Mouse (Mus musculus) kidney, embryonic 15.5 days (tissue): Measurements from ENCODE around the gene Stard3. TPM values are rescaled to one million over a fixed set of nuclear protein-coding genes. Genes with fewer than 3 reads are reported as not detected.

Experiments used
- ATAC-seq: fragments of 200-750 bp; cut with Nextera tagmentation; replicated peaks from 2 replicates; pipeline ENCODE4 v1.8.0; 2017; ENCODE audit warnings: moderate TSS enrichment; ENCODE audit not compliant: low FRiP score
- H3K27ac ChIP-seq: fragments of 300-500 bp; sonication (generic); 2 replicates; pipeline ENCODE4 v1.5.1; 2015; ENCODE audit warnings: mild to moderate bottlenecking, inconsistent platforms
- H3K27me3 ChIP-seq: fragments of 300-500 bp; sonication (generic); 2 replicates; pipeline ENCODE4 v1.6.1; 2015; ENCODE audit warnings: inconsistent platforms
- H3K36me3 ChIP-seq: fragments of 300-500 bp; sonication (generic); 2 replicates; pipeline ENCODE4 v1.6.1; 2015; ENCODE audit warnings: inconsistent platforms
- H3K4me1 ChIP-seq: fragments of 300-500 bp; sonication (generic); 2 replicates; pipeline ENCODE4 v1.6.1; 2015; ENCODE audit warnings: inconsistent platforms
- H3K4me2 ChIP-seq: fragments of 300-500 bp; sonication (generic); 2 replicates; pipeline ENCODE4 v1.6.1; 2015; ENCODE audit warnings: moderate library complexity, mild to moderate bottlenecking, inconsistent platforms
- H3K4me3 ChIP-seq: fragments of 300-500 bp; sonication (generic); replicated peaks from 2 replicates; pipeline ENCODE4 v1.5.1; 2015; ENCODE audit warnings: mild to moderate bottlenecking, inconsistent platforms
- H3K9ac ChIP-seq: fragments of 300-500 bp; sonication (generic); 2 replicates; pipeline ENCODE4 v1.6.1; 2015; ENCODE audit warnings: mild to moderate bottlenecking, inconsistent platforms
- H3K9me3 ChIP-seq: fragments of 300-500 bp; sonication (generic); replicated peaks from 2 replicates; pipeline ENCODE4 v1.6.1; 2016; ENCODE audit warnings: inconsistent platforms
- WGBS: fragments of 180-500 bp; shearing (Covaris S2); methylation state at CpG from one replicate; pipeline ENCODE4 v1.1.7; 2015; ENCODE audit warnings: mixed read lengths; 5-methylcytosine and 5-hydroxymethylcytosine counted together
- polyA plus RNA-seq: library from polyadenylated mRNA; unstranded; fragments of >200 nt; fragmentation: Nextera tagmentation; extraction: Ambion mirVana; gene quantifications from 2 replicates; pipeline ENCODE4 v1.2.1, GENCODE M21; 2015

Stard3 gene
- polyA plus RNA-seq, 1 experiment from 2014 or later = 53.1 TPM

DNA sequence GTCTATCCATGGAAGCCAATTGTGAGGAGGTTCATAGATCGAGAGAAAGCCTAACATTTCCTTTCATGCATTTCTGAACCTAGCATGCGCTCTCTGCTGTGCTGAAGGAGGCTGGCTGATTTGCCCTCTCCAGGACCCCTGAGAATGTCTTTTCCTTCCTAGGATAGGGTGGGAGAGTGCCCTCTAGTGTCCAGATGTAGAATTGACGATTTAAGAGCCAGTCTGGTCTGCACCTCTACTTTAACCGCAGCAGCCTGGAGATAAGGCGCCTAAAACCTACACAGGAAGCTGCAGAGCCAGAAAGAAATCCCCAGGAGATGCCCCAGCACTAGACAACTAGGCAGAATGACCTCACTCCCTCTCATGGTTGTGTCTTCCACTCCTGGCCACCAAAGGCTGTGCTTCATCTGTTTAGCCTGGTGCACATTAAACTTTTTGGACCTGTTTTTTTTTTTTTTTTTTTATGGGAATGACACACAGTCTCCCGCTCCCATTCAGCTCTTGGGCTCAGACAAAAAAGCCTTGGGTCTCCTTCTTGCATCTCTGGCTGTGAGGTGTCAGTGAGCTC is 2.4 kb upstream of the Stard3 start:
- no peak for ATAC-seq

DNA sequence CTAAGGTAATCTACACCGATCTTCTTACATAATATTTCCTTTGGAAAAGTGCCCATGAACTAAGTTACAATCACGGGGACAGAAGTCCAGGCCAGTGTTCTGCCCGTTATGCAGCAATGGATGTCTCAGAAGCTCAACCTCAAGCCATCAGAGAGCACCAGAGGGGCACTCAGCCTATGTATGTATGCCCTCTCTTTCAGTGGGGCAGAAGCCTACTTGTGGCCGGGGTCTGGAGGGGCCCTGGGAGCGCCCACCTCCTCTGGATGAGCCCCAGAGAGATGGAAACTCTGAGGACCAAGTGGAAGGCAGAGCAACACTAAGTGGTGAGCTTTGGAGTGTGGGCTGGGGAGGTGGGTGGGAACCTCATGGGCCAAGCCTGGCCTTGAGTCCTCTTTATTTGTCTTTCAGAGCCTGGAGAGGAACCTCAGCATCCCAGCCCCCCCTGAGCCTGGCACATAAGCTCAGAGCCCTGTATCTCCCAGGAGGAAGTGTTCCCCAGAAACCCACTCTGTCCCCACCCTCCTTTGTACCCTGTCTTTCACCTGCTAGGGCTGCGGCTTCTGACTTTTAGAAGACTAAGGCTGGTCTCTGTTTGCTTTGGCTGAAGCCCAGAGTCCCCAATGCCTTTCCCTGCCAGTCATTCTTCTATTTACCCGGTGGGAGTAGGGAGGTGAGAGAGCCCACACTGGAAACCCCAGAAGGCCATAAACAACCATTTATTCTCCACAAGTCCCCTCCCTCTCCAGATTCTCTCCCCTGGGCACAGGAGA is 1.4 kb upstream of the Stard3 start:
- Histone ChIP-seq H3K27me3 (peaks cover 30% of the 10 kb centered on the region), H3K4me1 (peaks cover 64% of the 10 kb centered on the region), H3K9ac (0 out of 2 replicates have a peak overlapping the region, but pooled peaks have one; percentile 42), H3K9me3 (no peaks in the 10 kb centered on the region), H3K27ac (peak overlapping the region; percentile 96), H3K4me2 (peak overlapping the region; percentile 81), H3K4me3 (peak overlapping the region; percentile 73; the same call in 1 of the 2 replicates), H3K36me3 (no peaks in the 10 kb centered on the region)
- ATAC-seq = no peak
- WGBS = 61% methylated on average over 7 of the region's 7 CpGs

More for the DNA sequence above, 2.4 kb upstream of the Stard3 start:
- Histone ChIP-seq H3K27ac (no peak overlapping the region), H3K4me3 (no peak overlapping the region), H3K4me1 (peaks cover 55% of the 10 kb centered on the region), H3K9me3 (no peaks in the 10 kb centered on the region), H3K9ac (no peak overlapping the region), H3K36me3 (no peaks in the 10 kb centered on the region), H3K4me2 (no peak overlapping the region), H3K27me3 (peaks cover 39% of the 10 kb centered on the region)
- WGBS = 9% methylated on average over 6 of the region's 6 CpGs

DNA sequence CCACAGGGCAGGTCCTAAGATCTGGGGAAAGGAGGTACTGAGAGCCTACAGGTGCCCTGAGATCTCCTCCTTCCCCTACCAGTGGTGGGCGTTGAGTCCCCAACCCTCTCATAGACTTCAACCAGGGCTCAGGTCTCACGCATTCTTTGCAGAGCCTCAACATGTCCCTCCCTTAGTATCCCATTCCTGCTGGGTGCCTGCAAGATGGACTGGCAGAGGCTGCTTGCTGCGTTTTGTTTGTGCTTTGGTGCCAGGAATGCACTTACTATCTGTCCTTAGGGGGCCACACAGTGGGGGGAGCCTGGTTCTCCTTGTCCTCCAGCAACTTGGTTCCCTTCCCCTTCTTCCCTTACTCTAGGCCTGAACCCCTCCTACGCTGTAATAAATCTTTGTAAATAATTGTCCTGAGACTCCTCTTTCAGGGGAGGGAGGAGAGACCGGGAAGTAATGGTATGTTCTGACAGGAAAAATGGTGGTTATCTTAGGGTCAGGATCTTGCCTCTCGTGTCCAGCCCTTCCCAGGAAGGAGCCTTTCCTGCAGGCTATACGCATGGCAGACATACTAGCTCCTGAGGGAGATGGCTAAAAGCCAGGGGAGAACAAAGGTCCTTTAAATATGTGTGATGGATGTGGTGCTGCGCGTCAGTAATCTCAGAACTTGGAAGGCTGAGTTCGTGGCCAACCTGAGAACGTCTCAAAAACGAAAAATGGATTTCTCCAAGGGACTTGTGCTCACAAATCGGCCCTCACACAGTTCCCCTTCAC is 590 bp upstream of the Stard3 start:
- Histone ChIP-seq H3K9me3 (no peaks in the 10 kb centered on the region), H3K4me3 (peak overlapping the region; percentile 73), H3K27me3 (peaks cover 22% of the 10 kb centered on the region), H3K9ac (peak overlapping the region; percentile 42), H3K27ac (peak overlapping the region; percentile 96), H3K4me1 (peaks cover 71% of the 10 kb centered on the region), H3K4me2 (peak overlapping the region; percentile 81), H3K36me3 (no peaks in the 10 kb centered on the region)
- WGBS = 6% methylated on average over 13 of the region's 13 CpGs
- ATAC-seq = 0 out of 2 replicates have a peak, but pooled peaks have one; percentile 21

- peaks cover 55% of the 10 kb centered on the region for H3K4me1 ChIP-seq
- H3K4me3 ChIP-seq = no peak overlapping the region
- H3K36me3 ChIP-seq = no peaks in the 10 kb centered on the region
- H3K27me3 ChIP-seq = no peaks in the 10 kb centered on the region
- ATAC-seq = no peak
- H3K9ac ChIP-seq = no peak overlapping the region
- H3K27ac ChIP-seq = peak overlapping the region; percentile 72
- 48% methylated on average over 9 of the region's 9 CpGs for WGBS
- no peaks in the 10 kb centered on the region for H3K9me3 ChIP-seq
- H3K4me2 ChIP-seq = peak overlapping the region; percentile 81
These were observed 2.8 kb downstream of the Stard3 start for GRCm38 (mm10) chr11:98360866-98361521.

DNA sequence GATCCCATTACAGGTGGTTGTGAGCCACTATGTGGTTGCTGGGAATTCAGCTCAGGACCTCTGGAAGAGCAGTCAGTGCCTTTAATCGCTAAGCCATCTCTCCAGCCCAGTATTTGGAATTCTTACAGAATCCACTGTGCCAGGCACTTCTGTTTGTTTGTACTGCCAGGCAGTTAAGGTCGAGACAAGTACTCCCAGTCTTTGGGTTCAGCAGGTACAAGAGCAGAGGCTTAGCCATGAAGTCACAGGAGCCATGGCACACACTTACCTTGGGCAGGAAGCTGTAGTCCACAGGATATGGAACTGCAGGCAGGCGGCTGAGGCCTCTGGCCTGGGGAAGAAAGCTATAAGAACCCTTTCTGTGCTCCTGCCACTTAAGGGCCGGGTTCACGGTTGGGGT is 5.6 kb downstream of the Stard3 start:
- no peak overlapping the region for H3K27ac ChIP-seq
- WGBS = 82% methylated on average over 5 of the region's 5 CpGs
- H3K9ac ChIP-seq = no peak overlapping the region
- ATAC-seq = no peak
- no peaks in the 10 kb centered on the region for H3K36me3 ChIP-seq
- no peak overlapping the region for H3K4me2 ChIP-seq
- no peaks in the 10 kb centered on the region for H3K27me3 ChIP-seq
- peaks cover 42% of the 10 kb centered on the region for H3K4me1 ChIP-seq
- H3K9me3 ChIP-seq = no peaks in the 10 kb centered on the region
- H3K4me3 ChIP-seq = no peak overlapping the region

GRCm38 (mm10) chr11:98364410-98364809 is 6.2 kb downstream of the Stard3 start:
- Histone ChIP-seq H3K9ac (no peak overlapping the region), H3K9me3 (no peaks in the 10 kb centered on the region), H3K4me1 (peaks cover 36% of the 10 kb centered on the region), H3K27me3 (no peaks in the 10 kb centered on the region), H3K36me3 (no peaks in the 10 kb centered on the region), H3K4me3 (no peak overlapping the region), H3K27ac (no peak overlapping the region), H3K4me2 (no peak overlapping the region)
- no peak for ATAC-seq
- WGBS = 98% methylated on average over 5 of the region's 5 CpGs

DNA sequence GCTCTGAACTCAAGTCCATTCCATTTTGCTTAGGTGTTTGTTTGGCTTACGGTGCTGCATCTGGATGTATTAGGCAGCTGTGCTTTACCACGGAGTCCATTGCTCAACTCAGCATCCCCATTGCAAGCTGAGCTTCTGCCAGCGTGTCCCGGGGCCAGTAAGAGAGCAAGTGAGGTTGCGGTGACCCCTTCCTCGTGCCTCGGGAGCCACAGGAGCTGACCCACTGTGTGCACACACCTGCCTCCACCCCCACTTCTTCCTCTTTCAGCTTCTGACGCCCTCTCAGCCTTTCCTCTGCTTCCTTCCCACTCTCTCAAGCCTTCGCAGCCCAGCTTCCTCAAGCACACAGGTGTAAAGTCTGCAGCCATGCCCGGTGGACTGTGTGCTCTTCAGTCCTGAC is 8.1 kb downstream of the Stard3 start:
- Histone ChIP-seq H3K4me2 (no peak overlapping the region), H3K27me3 (no peaks in the 10 kb centered on the region), H3K9me3 (no peaks in the 10 kb centered on the region), H3K4me1 (peaks cover 17% of the 10 kb centered on the region), H3K9ac (no peak overlapping the region), H3K4me3 (no peak overlapping the region), H3K27ac (no peak overlapping the region), H3K36me3 (no peaks in the 10 kb centered on the region)
- no peak for ATAC-seq
- WGBS = 76% methylated on average over 10 of the region's 10 CpGs

DNA sequence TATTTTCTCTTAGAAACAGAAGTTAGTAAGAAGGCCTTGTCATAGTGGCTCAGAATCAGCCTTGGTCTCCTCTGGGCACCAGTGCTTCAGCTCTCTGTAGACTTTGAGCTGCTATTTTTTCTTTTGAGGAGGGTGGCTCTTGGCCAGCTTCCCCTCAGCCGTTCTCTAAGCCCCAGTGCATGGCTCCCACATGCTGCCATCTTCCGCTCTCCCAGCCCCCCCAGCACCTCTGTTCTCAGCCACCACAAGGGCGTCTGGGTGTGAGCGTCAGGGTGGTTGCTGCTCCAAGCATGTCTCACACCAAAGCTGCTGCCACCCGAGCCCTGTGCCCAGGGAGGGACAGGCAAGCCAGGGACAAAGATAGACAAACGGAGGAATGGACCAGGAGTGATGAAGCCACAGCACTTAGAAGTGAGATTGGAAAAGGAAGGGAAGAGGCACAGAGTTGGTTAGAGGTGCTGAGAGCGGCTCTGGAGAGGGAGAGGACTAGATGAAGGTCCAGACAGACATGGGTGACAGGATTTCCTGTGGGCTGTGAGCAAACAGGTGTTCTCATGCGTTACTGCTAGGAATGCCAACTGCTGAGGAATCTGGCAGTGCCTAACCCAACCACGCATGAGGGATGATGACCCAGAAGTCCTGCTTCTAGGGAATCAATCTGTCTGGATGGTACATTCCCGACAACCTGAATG is 9.1 kb downstream of the Stard3 start:
- Histone ChIP-seq H3K9me3 (no peaks in the 10 kb centered on the region), H3K27me3 (no peaks in the 10 kb centered on the region), H3K4me2 (no peak overlapping the region), H3K9ac (no peak overlapping the region), H3K36me3 (no peaks in the 10 kb centered on the region), H3K4me1 (peaks cover 17% of the 10 kb centered on the region), H3K4me3 (no peak overlapping the region), H3K27ac (0 out of 2 replicates have a peak overlapping the region, but pooled peaks have one; percentile 32)
- WGBS = 75% methylated on average over 10 of the region's 10 CpGs
- ATAC-seq = no peak

DNA sequence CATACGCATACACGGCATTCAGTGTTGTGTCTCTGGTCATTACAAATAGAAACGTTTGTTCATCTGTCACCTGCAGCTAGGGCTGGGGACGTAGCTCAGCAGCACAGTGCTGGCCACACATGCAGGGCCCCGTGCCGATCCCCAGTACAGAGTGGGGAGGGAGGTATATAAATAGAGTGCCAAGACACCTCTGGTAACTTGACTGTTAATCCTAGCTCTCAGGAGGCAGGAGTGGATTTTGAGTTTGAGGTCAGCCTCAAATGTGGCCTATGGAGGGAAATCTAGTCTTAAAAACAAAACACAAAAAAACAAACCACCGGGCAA is 9.7 kb downstream of the Stard3 start:
- no peaks in the 10 kb centered on the region for H3K27me3 ChIP-seq
- peaks cover 15% of the 10 kb centered on the region for H3K4me1 ChIP-seq
- H3K36me3 ChIP-seq = no peaks in the 10 kb centered on the region
- H3K9me3 ChIP-seq = no peaks in the 10 kb centered on the region
- H3K27ac ChIP-seq = no peak overlapping the region
- H3K4me3 ChIP-seq = no peak overlapping the region
- no peak overlapping the region for H3K9ac ChIP-seq
- H3K4me2 ChIP-seq = no peak overlapping the region
- no peak for ATAC-seq
- 78% methylated on average over 7 of the region's 7 CpGs for WGBS

DNA sequence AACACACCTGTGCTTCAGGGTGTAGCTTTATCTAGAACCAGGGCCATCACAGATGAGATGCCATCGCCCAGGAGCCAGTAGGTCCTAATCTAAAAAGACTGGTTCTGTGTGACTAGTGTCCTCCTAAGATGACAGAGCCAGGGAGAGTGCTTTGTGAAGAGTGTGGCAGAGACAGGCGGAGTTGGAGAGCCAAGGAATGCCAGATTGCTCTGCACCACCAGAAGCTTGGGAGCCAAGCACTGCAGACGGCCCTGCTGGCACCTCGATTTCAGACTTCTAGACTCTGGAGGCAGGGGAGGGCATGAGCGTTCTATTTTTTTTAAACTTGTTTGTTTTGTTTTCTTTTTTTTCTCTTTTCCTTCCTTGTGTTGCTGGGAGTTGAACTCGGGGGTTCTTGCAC is 11.2 kb downstream of the Stard3 start:
- H3K4me1 ChIP-seq = peaks cover 15% of the 10 kb centered on the region
- ATAC-seq = no peak
- H3K27me3 ChIP-seq = no peaks in the 10 kb centered on the region
- no peak overlapping the region for H3K9ac ChIP-seq
- H3K27ac ChIP-seq = no peak overlapping the region
- no peak overlapping the region for H3K4me3 ChIP-seq
- H3K4me2 ChIP-seq = no peak overlapping the region
- H3K36me3 ChIP-seq = peaks cover 9% of the 10 kb centered on the region; the same call in 1 of the 2 replicates
- H3K9me3 ChIP-seq = no peaks in the 10 kb centered on the region
- 79% methylated on average over 6 of the region's 6 CpGs for WGBS

DNA sequence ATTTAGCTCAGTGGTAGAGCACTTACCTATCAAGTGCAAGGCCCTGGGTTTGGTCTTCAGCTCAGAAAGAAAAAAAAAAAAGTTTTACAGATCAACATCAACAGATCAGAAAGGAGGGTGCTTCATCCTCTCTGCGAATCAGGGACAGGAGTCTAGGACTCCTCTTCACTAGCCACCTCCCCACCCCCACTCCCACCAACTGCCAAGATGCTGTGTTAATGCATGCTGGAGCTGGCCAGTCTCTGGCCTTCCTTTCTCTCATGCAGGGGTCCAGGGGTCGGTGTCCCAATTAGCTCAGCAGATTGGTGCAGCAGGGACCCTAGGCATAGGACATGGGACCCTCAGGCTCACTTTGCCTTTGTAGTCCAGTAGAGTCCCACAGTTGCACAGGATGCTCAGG is 12.4 kb downstream of the Stard3 start:
- Histone ChIP-seq H3K9me3 (no peaks in the 10 kb centered on the region), H3K4me1 (peaks cover 15% of the 10 kb centered on the region), H3K36me3 (peaks cover 21% of the 10 kb centered on the region), H3K27ac (no peak overlapping the region), H3K4me3 (no peak overlapping the region), H3K27me3 (no peaks in the 10 kb centered on the region), H3K9ac (no peak overlapping the region), H3K4me2 (no peak overlapping the region)
- 81% methylated on average over 2 of the region's 2 CpGs for WGBS
- no peak for ATAC-seq
